Mouse (Mus musculus): ENCODE measurements around the gene Ptprc. TPM values are rescaled to one million over a fixed set of nuclear protein-coding genes. Genes with fewer than 3 reads are reported as not detected.
A peak's percentile ranks its signal among the peaks of the same experiment; 100 is the strongest.

The Ptprc gene
- total RNA-seq, 2 experiments from 2014 or later = 4.9 to 19.1 TPM

DNA sequence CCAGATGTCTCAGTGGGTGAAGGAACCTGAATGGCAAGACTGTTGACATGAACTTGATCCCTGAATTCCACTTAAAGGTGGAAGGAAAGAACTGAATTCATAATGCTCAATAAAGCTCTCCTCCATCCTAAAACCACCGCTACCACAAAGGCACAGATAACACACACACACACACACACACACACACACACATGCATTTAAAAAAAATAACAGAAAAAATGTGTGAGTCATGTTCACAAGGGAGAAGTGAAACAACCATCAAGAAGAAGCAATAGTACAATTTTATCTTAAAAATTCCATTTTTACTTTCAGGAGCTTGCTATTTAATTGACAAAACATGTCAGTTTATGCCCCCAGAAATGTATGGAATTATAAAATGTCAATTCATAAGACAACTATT is 95.2 kb downstream of the Ptprc start:
- intact Hi-C loops (cut with DNase I) = no loop called here
- DNase-seq = no peak

DNA sequence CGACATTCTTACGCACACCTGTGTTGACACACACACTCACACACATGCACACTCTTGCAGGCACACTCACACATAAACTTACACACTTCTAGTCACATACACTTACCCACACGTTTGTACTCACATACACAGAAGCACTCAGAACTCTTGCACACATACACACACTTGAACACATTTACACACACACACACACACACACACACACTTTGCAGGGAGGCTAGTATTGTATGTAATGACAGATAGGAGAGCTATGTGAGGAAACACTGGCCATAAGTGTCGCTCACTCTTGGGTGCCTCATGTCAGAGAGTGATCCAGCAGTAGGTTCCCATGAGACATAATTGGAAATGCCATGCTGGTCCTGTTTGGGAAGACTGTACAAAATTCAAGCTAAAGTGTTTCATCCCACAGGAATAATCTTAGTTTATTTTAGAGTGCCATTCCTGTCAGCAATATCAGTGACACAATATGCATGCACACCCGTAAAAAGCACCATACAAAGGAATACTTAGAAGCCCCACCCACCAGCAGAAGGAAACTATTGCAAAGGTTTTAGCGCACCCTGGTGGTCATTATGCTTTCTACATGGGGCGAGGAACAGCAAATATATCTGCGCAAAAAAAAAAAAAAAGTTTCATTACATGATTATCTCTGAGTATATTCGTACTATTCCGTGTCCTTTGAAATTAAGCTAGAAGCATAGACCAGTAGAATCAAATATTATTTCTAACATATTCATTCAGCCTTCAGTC is 131.1 kb downstream of the Ptprc start:
- DNase-seq = peak; percentile 76 to 88
- intact Hi-C loops (cut with DNase I) = loop anchor here (2.0 to 10.0 kb wide), 6 partner anchors 100 to 1490 kb away; no protein-coding TSS in a partner anchor

DNA sequence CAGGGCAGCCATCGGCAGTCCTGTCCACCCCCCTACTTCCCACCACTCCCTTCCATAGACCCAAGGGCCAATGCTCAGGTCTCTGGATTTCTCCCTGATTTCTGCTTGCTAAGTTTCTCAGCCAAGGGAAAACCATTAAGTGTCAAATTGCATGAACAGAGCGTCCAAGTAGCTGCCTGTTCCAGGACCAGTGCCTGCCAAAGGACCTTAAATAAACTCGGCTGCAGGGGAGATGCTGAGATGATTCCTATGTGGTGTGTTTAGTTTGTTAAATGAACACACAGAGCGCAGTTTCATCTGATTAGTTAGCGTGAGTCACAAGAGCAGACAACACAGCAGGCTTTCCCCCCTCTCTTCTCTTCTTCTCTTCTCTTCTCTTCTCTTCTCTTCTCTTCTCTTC is 135.0 kb downstream of the Ptprc start:
- DNase-seq = peak; percentile 4 to 6
- intact Hi-C loops (cut with DNase I) = loop anchor here (10.0 kb wide), 5 partner anchors 96 to 1486 kb away; no protein-coding TSS in a partner anchor

DNA sequence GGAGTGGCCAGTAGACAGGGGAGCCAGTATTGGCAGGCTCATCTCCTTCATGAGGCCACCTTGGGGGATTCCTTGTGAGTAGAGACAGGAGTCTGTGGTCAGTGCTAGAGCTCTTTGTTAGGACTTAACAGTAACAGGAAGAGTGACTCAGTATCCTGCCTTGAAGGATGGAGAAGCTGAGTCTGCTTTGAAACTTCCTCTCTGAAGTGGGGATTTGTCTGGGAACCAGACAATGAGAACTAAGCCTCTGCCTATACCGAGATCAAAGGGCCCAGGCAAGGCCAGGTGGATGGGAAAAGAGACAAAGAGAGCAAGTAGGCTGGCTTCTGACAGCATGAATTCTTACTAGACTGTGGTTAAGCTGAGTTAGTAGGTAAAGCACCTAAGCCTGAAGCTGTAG is 136.3 kb downstream of the Ptprc start:
- DNase-seq = no peak

DNA sequence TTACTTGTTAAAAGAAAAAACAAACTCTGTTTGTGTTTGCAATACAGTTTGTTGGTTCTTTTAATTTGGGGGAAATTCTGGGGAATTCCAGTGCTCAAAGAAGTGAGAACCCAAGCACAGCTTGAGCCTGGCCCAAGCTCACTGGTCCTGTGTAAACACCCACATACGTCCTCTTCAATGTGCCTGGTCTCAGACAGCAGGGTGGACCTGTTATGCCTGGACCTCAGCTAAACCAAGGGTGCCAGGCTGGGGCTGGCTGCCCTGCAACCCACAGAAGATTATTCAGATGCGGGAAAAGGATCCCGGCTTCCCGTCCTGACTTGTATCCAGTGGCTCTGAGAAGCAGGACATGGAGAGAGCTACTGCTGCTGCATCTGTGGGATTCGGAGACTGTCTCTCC is 138.0 kb downstream of the Ptprc start:
- no peak for DNase-seq
- intact Hi-C loops (cut with DNase I) = no loop called here

More for the DNA sequence above, 136.3 kb downstream of the Ptprc start:
- intact Hi-C loops (cut with DNase I) = no loop called here

DNA sequence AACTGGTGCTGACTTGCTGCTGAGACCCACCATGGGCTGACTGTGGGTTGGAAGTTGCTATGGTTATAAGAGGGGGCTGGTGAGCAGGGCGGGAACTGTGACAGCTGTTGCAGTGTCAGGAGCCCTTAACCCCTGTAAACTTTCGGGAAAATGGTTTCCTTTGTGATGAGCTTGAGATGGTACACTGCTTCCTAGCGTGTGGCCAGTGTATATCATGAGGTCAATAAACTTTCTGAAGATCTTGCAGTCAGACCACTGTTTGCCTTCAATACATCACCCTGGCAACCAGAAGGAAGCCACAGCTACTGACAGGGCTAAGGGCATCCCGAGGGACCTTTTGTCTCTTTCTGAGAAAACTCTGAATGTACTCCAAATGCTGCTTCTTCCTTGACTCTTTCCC is 145.9 kb downstream of the Ptprc start:
- intact Hi-C loops (cut with DNase I) = no loop called here

DNA sequence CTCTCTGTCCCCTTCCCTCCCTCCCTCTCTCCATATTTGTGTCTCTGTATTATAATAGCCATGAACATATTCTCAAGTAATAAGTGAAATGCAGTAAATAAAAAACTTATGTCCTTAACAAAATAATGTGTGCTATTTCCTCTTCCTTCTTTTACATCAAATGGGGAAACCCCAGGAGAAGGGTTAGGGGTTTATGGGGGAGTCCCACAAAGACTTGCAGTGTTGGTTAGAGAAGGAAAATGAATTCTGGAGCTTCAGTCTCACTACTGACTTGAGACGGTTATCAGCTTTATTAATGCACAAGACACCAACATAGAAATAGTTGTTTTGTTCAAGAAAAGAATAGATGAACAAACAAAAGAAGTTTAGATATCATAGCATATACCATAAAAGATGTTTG is 150.2 kb downstream of the Ptprc start:
- intact Hi-C loops (cut with DNase I) = no loop called here
- no peak for DNase-seq

More for the DNA sequence above, 145.9 kb downstream of the Ptprc start:
- DNase-seq = no peak

DNA sequence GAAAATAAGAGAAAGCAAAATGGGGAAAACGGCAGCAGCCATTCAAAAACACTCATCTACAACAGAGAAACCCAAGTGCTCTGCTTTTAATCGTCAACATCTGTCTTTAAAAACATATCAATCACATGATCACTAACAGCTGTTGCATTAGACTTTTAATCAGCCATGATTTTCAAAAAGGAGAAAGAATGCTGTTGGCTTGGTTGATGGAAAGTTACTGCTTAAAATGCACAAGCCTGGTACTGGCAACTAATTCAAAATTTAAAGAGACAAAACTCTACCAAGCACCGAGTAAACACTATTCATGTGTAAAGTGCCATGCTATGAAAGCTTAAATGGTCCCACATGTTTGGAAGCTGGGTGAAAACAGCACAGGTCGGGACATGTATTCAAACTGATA is 151.9 kb downstream of the Ptprc start:
- intact Hi-C loops (cut with DNase I) = no loop called here

DNA sequence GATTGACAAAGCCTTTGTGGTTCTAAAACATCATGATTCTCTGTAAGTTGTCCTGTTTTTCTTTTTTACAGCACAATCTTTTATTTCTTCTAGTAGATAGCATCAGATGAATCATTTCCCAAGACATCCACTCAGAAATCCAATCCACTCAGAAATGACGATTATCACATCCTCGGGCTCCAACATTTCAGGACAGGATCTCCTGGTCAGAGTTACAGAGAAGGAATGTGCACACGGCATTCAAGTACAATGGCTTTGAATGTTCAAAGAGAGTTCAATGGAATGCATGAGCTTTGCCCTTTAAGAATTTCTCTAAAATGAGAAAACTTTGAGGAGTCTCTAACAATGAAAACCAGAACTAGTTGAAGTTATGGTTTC is 152.6 kb downstream of the Ptprc start:
- no peak for DNase-seq
- intact Hi-C loops (cut with DNase I) = no loop called here

More for the DNA sequence above, 151.9 kb downstream of the Ptprc start:
- DNase-seq = no peak

DNA sequence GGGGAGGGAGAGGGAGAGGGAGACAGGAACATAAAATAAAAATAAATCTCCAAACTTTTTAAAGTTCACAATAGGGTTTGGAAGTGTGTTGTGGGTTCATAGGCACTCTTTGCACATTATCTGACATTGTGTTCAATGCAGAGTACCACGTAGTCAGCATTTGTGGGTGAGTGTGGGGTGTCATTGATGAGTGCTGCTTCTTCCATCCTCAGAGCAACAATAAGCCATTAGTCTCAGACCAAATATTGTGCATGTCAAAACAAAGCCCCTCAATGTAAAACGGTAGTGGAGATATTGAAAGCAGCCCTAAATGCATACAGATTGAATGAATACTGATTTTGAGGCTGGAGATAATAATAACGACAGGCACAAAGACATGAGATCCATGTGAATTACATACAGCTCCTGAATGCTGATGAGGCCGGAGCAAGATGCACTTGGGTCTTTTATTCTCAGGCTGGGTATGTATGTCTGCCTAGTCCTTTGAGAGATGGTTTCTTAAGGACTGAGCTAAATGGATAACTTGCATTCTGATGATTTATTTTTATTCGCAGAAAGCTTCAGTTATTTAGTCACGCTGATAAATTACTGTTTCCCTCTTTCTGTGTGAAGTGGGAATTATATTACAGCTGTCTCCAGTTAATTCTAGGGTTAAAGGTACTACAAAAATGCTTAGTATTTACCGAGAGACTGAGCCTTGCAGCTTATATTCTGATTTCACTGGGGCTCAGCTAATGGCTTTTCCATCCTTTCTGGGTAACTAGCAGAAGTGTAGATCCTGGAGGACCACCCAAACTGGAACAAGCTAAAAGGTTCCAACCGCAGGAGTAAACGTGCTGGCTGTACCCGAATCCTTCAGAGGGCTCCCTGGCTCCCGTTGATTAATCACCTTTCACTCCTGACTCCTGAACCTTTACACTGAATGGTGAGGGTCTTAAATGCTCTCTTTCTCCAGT is 153.3 kb downstream of the Ptprc start:
- DNase-seq = no peak
- intact Hi-C loops (cut with DNase I) = no loop called here

Other genes starting within 250 kb of the Ptprc start
- gene Atp6v1g3, start 98.0 kb upstream of the Ptprc start, total RNA-seq (2021) = not detected

Measured in heart, postnatal 14 days (tissue).